ENCODE assay signal across 21 mouse cellular contexts in genomic region chr10:122090472-122090871, GRCm38 (mm10). TPM values are rescaled to one million over a fixed set of nuclear protein-coding genes. Genes with fewer than 3 reads are reported as not detected.
DNase-seq lines count a peak whose midpoint lies in the region; ATAC-seq and TF ChIP-seq lines count a peak whose summit lies in the region.
"Had no signal": no experiment of that assay in that cellular context is flagged by ENCODE, and none has a peak within 500 bp of the region (broad histone marks: within the 10 kb centered on the region; RNA-seq: fewer than 3 reads in every experiment).

No protein-coding gene starts in this region.

- no peak for ATAC-seq in intestine, postnatal 0 days
- ATAC-seq in intestine, embryonic 15.5 days, result no peak
- ATAC-seq in lung, embryonic 14.5 days (ENCODE audit: insufficient read depth), result no peak
- ATAC-seq: forebrain, embryonic 16.5 days had no signal

- peak; percentile 14 for DNase-seq in lung, embryonic 14.5 days
- DNase-seq in lung, postnatal 36 days, result no peak
- peak; percentile 57 for DNase-seq in MN1 (ENCODE audit: low spot score)
- peak; percentile 11 for DNase-seq in induced T-regulatory cell, adult 2 months (ENCODE audit: low read depth)
- no peak for DNase-seq in limb, embryonic 10.5 days (ENCODE audit: low spot score)
- DNase-seq in Muller cell, postnatal 12 days (ENCODE audit: inconsistent ontology term), result no peak
- DNase-seq: adrenal gland, adult 2 months; adrenal gland, postnatal 25 days; cerebellum, adult 2 months; cerebellum, postnatal 10 days; embryo, embryonic 11 days; gastrocnemius, adult 2 months; gastrocnemius, postnatal 25 days; heart, postnatal 14 days had no signal

- H3K9me3 ChIP-seq in intestine, postnatal 0 days (ENCODE audit: control insufficient read depth), result peaks cover 12% of the 10 kb centered on the region; the same call in 1 of the 2 replicates
- H3K9me3 ChIP-seq in intestine, embryonic 15.5 days, result 0 out of 2 replicates have a peak, but pooled peaks cover 5% of the 10 kb centered on the region
- peaks cover 12% of the 10 kb centered on the region for H3K9me3 ChIP-seq in lung, embryonic 14.5 days (ENCODE audit: low read depth, low read length)
- H3K9me3 ChIP-seq in limb, embryonic 10.5 days (replicated peaks), result peaks cover 8% of the 10 kb centered on the region; the same call in 1 of the 2 replicates

- no peak overlapping the region for H3K4me3 ChIP-seq in intestine, postnatal 0 days (ENCODE audit: low read depth, low read length)
- no peak overlapping the region for H3K4me3 ChIP-seq in intestine, embryonic 15.5 days (replicated peaks)
- no peak overlapping the region for H3K4me3 ChIP-seq in lung, embryonic 14.5 days (ENCODE audit: low read depth, low read length)
- no peak overlapping the region for H3K4me3 ChIP-seq in limb, embryonic 10.5 days
- H3K4me3 ChIP-seq: embryonic facial prominence, embryonic 12.5 days; gastrocnemius, adult 2 months; heart, embryonic 13.5 days; hindbrain, embryonic 10.5 days had no signal

- H3K4me1 ChIP-seq in intestine, postnatal 0 days (replicated peaks; ENCODE audit: control insufficient read depth, insufficient read depth, low read length), result no peaks in the 10 kb centered on the region
- peaks cover 4% of the 10 kb centered on the region for H3K4me1 ChIP-seq in intestine, embryonic 15.5 days (replicated peaks)
- H3K4me1 ChIP-seq in lung, embryonic 14.5 days (ENCODE audit: insufficient read depth), result peaks cover 2% of the 10 kb centered on the region
- H3K4me1 ChIP-seq in limb, embryonic 10.5 days, result peaks cover 2% of the 10 kb centered on the region; the same call in 1 of the 2 replicates

- no peak overlapping the region for H3K27ac ChIP-seq in intestine, postnatal 0 days (ENCODE audit: low read depth, low read length)
- no peak overlapping the region for H3K27ac ChIP-seq in intestine, embryonic 15.5 days
- H3K27ac ChIP-seq in lung, embryonic 14.5 days (ENCODE audit: low read depth), result no peak overlapping the region
- no peak overlapping the region for H3K27ac ChIP-seq in limb, embryonic 10.5 days
- H3K27ac ChIP-seq: embryonic facial prominence, embryonic 12.5 days; gastrocnemius, adult 2 months; heart, embryonic 13.5 days; hindbrain, embryonic 10.5 days; hindbrain, embryonic 14.5 days had no signal

- H3K36me3 ChIP-seq in intestine, postnatal 0 days (ENCODE audit: control insufficient read depth, insufficient read depth), result peaks cover 29% of the 10 kb centered on the region
- peaks cover 18% of the 10 kb centered on the region for H3K36me3 ChIP-seq in intestine, embryonic 15.5 days
- H3K36me3 ChIP-seq in lung, embryonic 14.5 days (ENCODE audit: insufficient read depth), result peaks cover 37% of the 10 kb centered on the region
- peaks cover 74% of the 10 kb centered on the region for H3K36me3 ChIP-seq in limb, embryonic 10.5 days

- peak; percentile 29 for TF ChIP-seq CTCF in intestine, postnatal 0 days (IDR thresholded peaks at IDR 0.05; ENCODE audit: low read depth)
- TF ChIP-seq CTCF in lung, embryonic 14.5 days (IDR thresholded peaks at IDR 0.05; ENCODE audit: low read depth), result 0 out of 2 replicates have a peak, but pooled peaks have one; percentile 7

- H3K27me3 ChIP-seq in intestine, postnatal 0 days (replicated peaks; ENCODE audit: control insufficient read depth, insufficient read depth, low read length), result no peaks in the 10 kb centered on the region
- H3K27me3 ChIP-seq in intestine, embryonic 15.5 days (replicated peaks), result no peaks in the 10 kb centered on the region
- H3K27me3 ChIP-seq in lung, embryonic 14.5 days (ENCODE audit: insufficient read depth, low read length), result no peaks in the 10 kb centered on the region
- no peaks in the 10 kb centered on the region for H3K27me3 ChIP-seq in limb, embryonic 10.5 days (ENCODE audit: low read depth, poor library complexity, severe bottlenecking)
- H3K27me3 ChIP-seq: embryonic facial prominence, embryonic 12.5 days; heart, embryonic 13.5 days had no signal

- H3K9ac ChIP-seq in intestine, postnatal 0 days (ENCODE audit: low read depth, low read length), result no peak overlapping the region
- no peak overlapping the region for H3K9ac ChIP-seq in intestine, embryonic 15.5 days
- no peak overlapping the region for H3K9ac ChIP-seq in lung, embryonic 14.5 days
- H3K9ac ChIP-seq: embryonic facial prominence, embryonic 12.5 days; heart, embryonic 13.5 days; hindbrain, embryonic 14.5 days had no signal

- H3K4me2 ChIP-seq in intestine, postnatal 0 days (replicated peaks; ENCODE audit: low read depth), result no peak overlapping the region
- H3K4me2 ChIP-seq in intestine, embryonic 15.5 days (replicated peaks), result no peak overlapping the region
- H3K4me2 ChIP-seq in lung, embryonic 14.5 days, result no peak overlapping the region
- H3K4me2 ChIP-seq: embryonic facial prominence, embryonic 12.5 days; heart, embryonic 13.5 days; hindbrain, embryonic 14.5 days had no signal

- WGBS in intestine, postnatal 0 days, result 95% methylated on average over 1 of the region's 1 CpGs
- WGBS in intestine, embryonic 15.5 days, result 95% methylated on average over 1 of the region's 1 CpGs
- 94% methylated on average over 1 of the region's 1 CpGs for WGBS in lung, embryonic 14.5 days
- WGBS in limb, embryonic 10.5 days, result 96% methylated on average over 1 of the region's 1 CpGs

RNA-seq across cellular contexts. Expression of gene Rxylt1, which starts 6.7 kb away (rescaled TPM):
- 45.2 and 47.1 TPM in 2 replicates for polyA plus RNA-seq in intestine, postnatal 0 days (2015; fragmentation: Nextera tagmentation; extraction: Ambion mirVana)
- polyA plus RNA-seq in intestine, embryonic 15.5 days (2015; fragmentation: Nextera tagmentation; extraction: Ambion mirVana), result 53.6 and 54.1 TPM in 2 replicates
- 54.0 and 61.0 TPM in 2 replicates for polyA plus RNA-seq in lung, embryonic 14.5 days (2014; fragmentation: Nextera tagmentation; extraction: Ambion mirVana)
- polyA plus RNA-seq in limb, embryonic 10.5 days (2016; fragmentation: Nextera tagmentation; extraction: Ambion mirVana), result 36.6 and 36.8 TPM in 2 replicates

RNA-seq across cellular contexts. Expression of gene Srgap1, which starts 43.4 kb away (rescaled TPM):
- 2.6 and 3.3 TPM in 2 replicates for polyA plus RNA-seq in intestine, postnatal 0 days (2015; fragmentation: Nextera tagmentation; extraction: Ambion mirVana)
- 7.4 and 7.7 TPM in 2 replicates for polyA plus RNA-seq in intestine, embryonic 15.5 days (2015; fragmentation: Nextera tagmentation; extraction: Ambion mirVana)
- 12.0 and 12.7 TPM in 2 replicates for polyA plus RNA-seq in lung, embryonic 14.5 days (2014; fragmentation: Nextera tagmentation; extraction: Ambion mirVana)
- polyA plus RNA-seq in limb, embryonic 10.5 days (2016; fragmentation: Nextera tagmentation; extraction: Ambion mirVana), result 5.4 and 6.6 TPM in 2 replicates

Comparison
In these comparisons a context has a peak if more than half of its experiments do, and no peak if none do; other contexts are left out.
1. DNase-seq: peak in lung, embryonic 14.5 days (single experiment), MN1 (single experiment) and induced T-regulatory cell, adult 2 months (single experiment); none in lung, postnatal 36 days (single experiment), limb, embryonic 10.5 days (single experiment) and Muller cell, postnatal 12 days (single experiment).